Mouse (Mus musculus): ENCODE measurements around the gene Tm9sf3. TPM values are rescaled to one million over a fixed set of nuclear protein-coding genes. Genes with fewer than 3 reads are reported as not detected.

The Tm9sf3 gene
- polyA plus RNA-seq, 1 experiment from 2014 or later: 80.3 TPM

DNA sequence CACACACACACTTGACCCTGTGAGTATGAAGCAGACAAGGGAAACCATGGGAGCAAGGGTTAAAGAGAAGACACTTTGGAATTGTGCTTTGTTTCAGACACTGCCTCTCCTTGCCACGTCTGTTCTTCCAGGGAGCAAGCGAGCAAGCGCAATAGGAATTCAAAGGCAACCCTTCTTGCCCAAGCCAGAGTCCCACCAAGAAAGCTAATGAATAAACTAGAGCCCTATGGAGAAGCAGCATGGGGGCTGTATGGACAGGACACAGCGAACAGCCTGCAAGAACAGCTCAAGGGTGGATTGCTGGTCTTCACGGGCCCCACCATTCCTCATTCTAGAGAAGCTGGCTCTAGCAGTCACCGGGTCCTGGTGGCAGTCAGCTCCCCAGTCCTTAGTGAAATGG is 24.8 kb upstream of the Tm9sf3 start:
- H3K27ac ChIP-seq (ENCODE audit: low read depth, low read length): no peak overlapping the region
- no peak for ATAC-seq
- WGBS: 65% methylated on average over 6 of the region's 6 CpGs
- H3K4me2 ChIP-seq (ENCODE audit: low read length): no peak overlapping the region
- no peak overlapping the region for H3K9ac ChIP-seq (ENCODE audit: low read depth, low read length)
- no peaks in the 10 kb centered on the region for H3K36me3 ChIP-seq (ENCODE audit: control insufficient read depth, insufficient read depth, low read length)
- H3K27me3 ChIP-seq (replicated peaks; ENCODE audit: control insufficient read depth, insufficient read depth, low read length): no peaks in the 10 kb centered on the region
- no peak overlapping the region for H3K4me3 ChIP-seq (ENCODE audit: low read length)
- no peaks in the 10 kb centered on the region for H3K9me3 ChIP-seq (ENCODE audit: control insufficient read depth, low read length)
- no peaks in the 10 kb centered on the region for H3K4me1 ChIP-seq (ENCODE audit: control insufficient read depth, insufficient read depth, low read depth, low read length)

DNA sequence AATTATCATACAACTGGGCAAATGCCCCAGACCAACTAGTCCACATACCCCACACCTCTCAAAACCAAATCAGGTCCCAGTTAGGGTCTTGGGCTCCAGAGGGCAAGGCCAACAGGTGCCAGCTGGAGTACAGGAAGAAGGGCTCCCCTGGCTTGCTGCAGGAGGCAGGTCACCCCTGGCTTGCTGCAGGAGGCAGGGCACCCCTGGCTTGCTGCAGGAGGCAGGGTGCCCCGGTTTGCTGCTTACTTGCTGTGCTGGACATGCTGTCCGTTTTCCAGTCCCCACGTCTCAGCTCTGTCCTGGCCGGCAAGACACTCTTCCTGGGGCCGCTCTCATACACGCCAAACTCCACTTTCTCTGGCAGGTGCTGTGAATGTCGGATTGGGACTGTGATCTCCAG is 23.4 kb upstream of the Tm9sf3 start:
- no peaks in the 10 kb centered on the region for H3K4me1 ChIP-seq (ENCODE audit: control insufficient read depth, insufficient read depth, low read depth, low read length)
- H3K27me3 ChIP-seq (replicated peaks; ENCODE audit: control insufficient read depth, insufficient read depth, low read length): no peaks in the 10 kb centered on the region
- no peak overlapping the region for H3K4me3 ChIP-seq (ENCODE audit: low read length)
- no peaks in the 10 kb centered on the region for H3K36me3 ChIP-seq (ENCODE audit: control insufficient read depth, insufficient read depth, low read length)
- 90% methylated on average over 7 of the region's 7 CpGs for WGBS
- no peak overlapping the region for H3K9ac ChIP-seq (ENCODE audit: low read depth, low read length)
- no peak overlapping the region for H3K4me2 ChIP-seq (ENCODE audit: low read length)
- no peak overlapping the region for H3K27ac ChIP-seq (ENCODE audit: low read depth, low read length)
- no peaks in the 10 kb centered on the region for H3K9me3 ChIP-seq (ENCODE audit: control insufficient read depth, low read length)
- no peak for ATAC-seq

DNA sequence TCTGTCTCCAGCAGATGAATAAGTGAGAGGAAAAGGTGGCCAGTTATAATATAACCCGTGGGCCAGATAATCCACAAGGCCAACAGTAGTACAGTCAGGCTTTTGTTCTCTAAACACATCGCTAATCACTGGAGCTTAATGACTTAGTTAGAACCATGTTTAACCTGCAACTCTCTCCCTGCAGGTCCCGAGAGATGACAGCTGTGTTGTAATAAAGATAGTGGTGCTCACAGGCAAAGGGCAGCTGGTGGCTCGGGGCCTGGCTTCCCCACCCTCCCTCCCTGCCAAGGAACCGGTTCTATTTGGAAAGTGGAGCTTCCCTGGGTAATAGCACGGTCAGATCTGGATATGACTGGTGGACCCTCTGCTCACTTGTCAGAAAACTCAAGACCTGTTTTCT is 20.7 kb upstream of the Tm9sf3 start:
- no peaks in the 10 kb centered on the region for H3K27me3 ChIP-seq (replicated peaks; ENCODE audit: control insufficient read depth, insufficient read depth, low read length)
- WGBS: 62% methylated on average over 6 of the region's 6 CpGs
- no peak overlapping the region for H3K4me2 ChIP-seq (ENCODE audit: low read length)
- no peak overlapping the region for H3K9ac ChIP-seq (ENCODE audit: low read depth, low read length)
- no peak overlapping the region for H3K4me3 ChIP-seq (ENCODE audit: low read length)
- no peak overlapping the region for H3K27ac ChIP-seq (ENCODE audit: low read depth, low read length)
- ATAC-seq: no peak
- H3K36me3 ChIP-seq (ENCODE audit: control insufficient read depth, insufficient read depth, low read length): no peaks in the 10 kb centered on the region
- no peaks in the 10 kb centered on the region for H3K9me3 ChIP-seq (ENCODE audit: control insufficient read depth, low read length)
- no peaks in the 10 kb centered on the region for H3K4me1 ChIP-seq (ENCODE audit: control insufficient read depth, insufficient read depth, low read depth, low read length)

GRCm38 (mm10) chr19:41282718-41283117 is 18.9 kb upstream of the Tm9sf3 start:
- Histone ChIP-seq H3K4me3 (ENCODE audit: low read length) (no peak overlapping the region), H3K36me3 (ENCODE audit: control insufficient read depth, insufficient read depth, low read length) (no peaks in the 10 kb centered on the region), H3K9ac (ENCODE audit: low read depth, low read length) (no peak overlapping the region), H3K4me1 (ENCODE audit: control insufficient read depth, insufficient read depth, low read depth, low read length) (no peaks in the 10 kb centered on the region), H3K27ac (ENCODE audit: low read depth, low read length) (no peak overlapping the region), H3K27me3 (replicated peaks; ENCODE audit: control insufficient read depth, insufficient read depth, low read length) (no peaks in the 10 kb centered on the region), H3K9me3 (ENCODE audit: control insufficient read depth, low read length) (no peaks in the 10 kb centered on the region), H3K4me2 (ENCODE audit: low read length) (no peak overlapping the region)
- no peak for ATAC-seq
- 82% methylated on average over 5 of the region's 5 CpGs for WGBS

- WGBS: 77% methylated on average over 4 of the region's 4 CpGs
- no peaks in the 10 kb centered on the region for H3K4me1 ChIP-seq (ENCODE audit: control insufficient read depth, insufficient read depth, low read depth, low read length)
- H3K27ac ChIP-seq (ENCODE audit: low read depth, low read length): no peak overlapping the region
- H3K9me3 ChIP-seq (ENCODE audit: control insufficient read depth, low read length): no peaks in the 10 kb centered on the region
- no peak overlapping the region for H3K9ac ChIP-seq (ENCODE audit: low read depth, low read length)
- ATAC-seq: no peak
- H3K27me3 ChIP-seq (replicated peaks; ENCODE audit: control insufficient read depth, insufficient read depth, low read length): no peaks in the 10 kb centered on the region
- H3K36me3 ChIP-seq (ENCODE audit: control insufficient read depth, insufficient read depth, low read length): no peaks in the 10 kb centered on the region
- H3K4me3 ChIP-seq (ENCODE audit: low read length): no peak overlapping the region
- H3K4me2 ChIP-seq (ENCODE audit: low read length): no peak overlapping the region
Measured at GRCm38 (mm10) chr19:41282216-41282615, 18.4 kb upstream of the Tm9sf3 start.

GRCm38 (mm10) chr19:41279724-41280244 is 16.0 kb upstream of the Tm9sf3 start:
- 69% methylated on average over 8 of the region's 8 CpGs for WGBS
- Histone ChIP-seq H3K36me3 (ENCODE audit: control insufficient read depth, insufficient read depth, low read length) (no peaks in the 10 kb centered on the region), H3K9me3 (ENCODE audit: control insufficient read depth, low read length) (no peaks in the 10 kb centered on the region), H3K4me2 (ENCODE audit: low read length) (no peak overlapping the region), H3K9ac (ENCODE audit: low read depth, low read length) (no peak overlapping the region), H3K27ac (ENCODE audit: low read depth, low read length) (no peak overlapping the region), H3K4me3 (ENCODE audit: low read length) (no peak overlapping the region), H3K4me1 (ENCODE audit: control insufficient read depth, insufficient read depth, low read depth, low read length) (no peaks in the 10 kb centered on the region), H3K27me3 (replicated peaks; ENCODE audit: control insufficient read depth, insufficient read depth, low read length) (no peaks in the 10 kb centered on the region)
- no peak for ATAC-seq

GRCm38 (mm10) chr19:41278606-41279005 is 14.8 kb upstream of the Tm9sf3 start:
- H3K9ac ChIP-seq (ENCODE audit: low read depth, low read length): no peak overlapping the region
- WGBS: 82% methylated on average over 7 of the region's 7 CpGs
- no peaks in the 10 kb centered on the region for H3K9me3 ChIP-seq (ENCODE audit: control insufficient read depth, low read length)
- no peaks in the 10 kb centered on the region for H3K4me1 ChIP-seq (ENCODE audit: control insufficient read depth, insufficient read depth, low read depth, low read length)
- no peaks in the 10 kb centered on the region for H3K36me3 ChIP-seq (ENCODE audit: control insufficient read depth, insufficient read depth, low read length)
- ATAC-seq: no peak
- H3K27me3 ChIP-seq (replicated peaks; ENCODE audit: control insufficient read depth, insufficient read depth, low read length): no peaks in the 10 kb centered on the region
- H3K27ac ChIP-seq (ENCODE audit: low read depth, low read length): no peak overlapping the region
- H3K4me2 ChIP-seq (ENCODE audit: low read length): no peak overlapping the region
- no peak overlapping the region for H3K4me3 ChIP-seq (ENCODE audit: low read length)

- H3K9me3 ChIP-seq (ENCODE audit: control insufficient read depth, low read length): no peaks in the 10 kb centered on the region
- no peaks in the 10 kb centered on the region for H3K4me1 ChIP-seq (ENCODE audit: control insufficient read depth, insufficient read depth, low read depth, low read length)
- H3K27ac ChIP-seq (ENCODE audit: low read depth, low read length): no peak overlapping the region
- no peak overlapping the region for H3K4me3 ChIP-seq (ENCODE audit: low read length)
- WGBS: 62% methylated on average over 3 of the region's 3 CpGs
- H3K9ac ChIP-seq (ENCODE audit: low read depth, low read length): no peak overlapping the region
- H3K4me2 ChIP-seq (ENCODE audit: low read length): no peak overlapping the region
- H3K27me3 ChIP-seq (replicated peaks; ENCODE audit: control insufficient read depth, insufficient read depth, low read length): no peaks in the 10 kb centered on the region
- no peaks in the 10 kb centered on the region for H3K36me3 ChIP-seq (ENCODE audit: control insufficient read depth, insufficient read depth, low read length)
- no peak for ATAC-seq
Measured at GRCm38 (mm10) chr19:41275588-41275987, 11.8 kb upstream of the Tm9sf3 start.

- Histone ChIP-seq H3K4me1 (ENCODE audit: control insufficient read depth, insufficient read depth, low read depth, low read length) (no peaks in the 10 kb centered on the region), H3K9me3 (ENCODE audit: control insufficient read depth, low read length) (no peaks in the 10 kb centered on the region), H3K27me3 (replicated peaks; ENCODE audit: control insufficient read depth, insufficient read depth, low read length) (no peaks in the 10 kb centered on the region), H3K9ac (ENCODE audit: low read depth, low read length) (no peak overlapping the region), H3K36me3 (ENCODE audit: control insufficient read depth, insufficient read depth, low read length) (no peaks in the 10 kb centered on the region), H3K4me2 (ENCODE audit: low read length) (no peak overlapping the region), H3K27ac (ENCODE audit: low read depth, low read length) (no peak overlapping the region), H3K4me3 (ENCODE audit: low read length) (no peak overlapping the region)
- ATAC-seq: no peak
- 72% methylated on average over 7 of the region's 7 CpGs for WGBS
Measured at GRCm38 (mm10) chr19:41270906-41271305, 7.1 kb upstream of the Tm9sf3 start.
